ENCODE assay signal across 17 mouse cellular contexts in the genomic region with DNA sequence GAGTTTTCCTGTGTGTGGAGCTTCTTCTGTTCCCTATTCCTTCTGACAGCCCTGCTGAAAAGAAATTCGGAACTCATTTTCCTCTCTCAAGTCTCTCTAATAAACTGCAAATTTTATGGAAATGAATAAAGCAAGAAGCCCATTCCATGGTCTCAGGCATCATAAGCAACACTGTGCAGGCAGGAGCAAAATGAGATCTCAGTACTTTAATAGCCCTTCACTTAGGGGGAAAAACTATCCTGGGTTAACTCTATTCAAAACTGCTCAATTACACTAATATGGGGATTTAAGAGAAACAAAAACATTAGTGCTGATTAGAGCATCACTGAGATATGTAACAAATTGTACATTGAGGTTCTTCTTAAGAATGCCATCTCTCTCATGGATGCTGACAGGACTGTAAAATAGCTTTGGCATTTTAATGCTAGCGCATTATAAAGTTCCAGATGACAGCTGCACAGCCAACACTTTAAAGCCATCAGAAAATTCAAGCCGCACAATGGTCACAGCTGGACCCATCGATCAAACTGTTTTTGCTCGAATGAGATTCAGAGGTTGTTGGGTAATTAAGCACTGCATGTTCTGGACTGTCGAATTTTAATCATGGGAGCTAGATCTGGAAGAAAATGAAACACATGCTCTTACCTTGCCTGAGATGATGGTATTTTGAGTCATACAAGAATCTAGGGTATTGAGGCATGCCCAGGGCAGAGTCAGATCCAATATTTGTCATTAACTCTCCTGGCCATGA. TPM values are rescaled to one million over a fixed set of nuclear protein-coding genes. Genes with fewer than 3 reads are reported as not detected.
DNase-seq lines count a peak whose midpoint lies in the region; ATAC-seq lines count a peak whose summit lies in the region.
"Had no signal": no experiment of that assay in that cellular context is flagged by ENCODE, and none has a peak within 500 bp of the region (broad histone marks: within the 10 kb centered on the region; RNA-seq: fewer than 3 reads in every experiment).

No protein-coding gene starts in this region.

- intact Hi-C loops in left cerebral cortex, postnatal 10 days (cut with DNase I): loop anchor here (10.0 kb wide), 1 partner anchor 106 kb away; no protein-coding TSS in a partner anchor

- WGBS in forebrain, embryonic 11.5 days: 54% methylated on average over 6 of the region's 6 CpGs
- 69% methylated on average over 6 of the region's 6 CpGs for WGBS in forebrain, embryonic 10.5 days
- WGBS in hindbrain, embryonic 12.5 days: 36% methylated on average over 6 of the region's 6 CpGs
- WGBS in heart, embryonic 10.5 days: 84% methylated on average over 6 of the region's 6 CpGs

- H3K27ac ChIP-seq in forebrain, embryonic 11.5 days (ENCODE audit: low read depth, low read length): no peak overlapping the region
- H3K27ac ChIP-seq in forebrain, embryonic 10.5 days: no peak overlapping the region
- peak overlapping the region; percentile 40; the same call in 1 of the 2 replicates for H3K27ac ChIP-seq in hindbrain, embryonic 12.5 days
- no peak overlapping the region for H3K27ac ChIP-seq in heart, embryonic 10.5 days
- H3K27ac ChIP-seq: gastrocnemius, adult 2 months; limb, embryonic 12.5 days; midbrain, embryonic 15.5 days; stomach, embryonic 15.5 days had no signal

- H3K27me3 ChIP-seq in forebrain, embryonic 11.5 days (ENCODE audit: control insufficient read depth, insufficient read depth, low read length): no peaks in the 10 kb centered on the region
- no peaks in the 10 kb centered on the region for H3K27me3 ChIP-seq in forebrain, embryonic 10.5 days (ENCODE audit: poor library complexity, severe bottlenecking)
- no peaks in the 10 kb centered on the region for H3K27me3 ChIP-seq in hindbrain, embryonic 12.5 days
- no peaks in the 10 kb centered on the region for H3K27me3 ChIP-seq in heart, embryonic 10.5 days (ENCODE audit: insufficient read depth, poor library complexity, severe bottlenecking)
- H3K27me3 ChIP-seq: limb, embryonic 12.5 days; midbrain, embryonic 15.5 days; stomach, embryonic 15.5 days had no signal

- H3K36me3 ChIP-seq in forebrain, embryonic 11.5 days (ENCODE audit: control insufficient read depth, insufficient read depth, low read length): no peaks in the 10 kb centered on the region
- H3K36me3 ChIP-seq in forebrain, embryonic 10.5 days (replicated peaks): no peaks in the 10 kb centered on the region
- no peaks in the 10 kb centered on the region for H3K36me3 ChIP-seq in hindbrain, embryonic 12.5 days
- H3K36me3 ChIP-seq in heart, embryonic 10.5 days: no peaks in the 10 kb centered on the region
- H3K36me3 ChIP-seq: limb, embryonic 12.5 days; midbrain, embryonic 15.5 days; stomach, embryonic 15.5 days had no signal

- DNase-seq in forebrain, embryonic 11.5 days (ENCODE audit: low spot score): no peak
- DNase-seq in forebrain, embryonic 10.5 days (ENCODE audit: extremely low spot score, low spot score): no peak
- peak; percentile 47 for DNase-seq in retina, embryonic 14.5 days (ENCODE audit: low spot score)
- DNase-seq in retina, postnatal 1 day: no peak
- DNase-seq in left cerebral cortex, postnatal 10 days (ENCODE audit: extremely low spot score in 1 of 2, low spot score in 2 of 2): no peak
- DNase-seq in heart, embryonic 10.5 days (ENCODE audit: low spot score): no peak
- no peak for DNase-seq in heart, adult 9 months (ENCODE audit: low spot score in 2 of 2)
- DNase-seq: B cell, adult 2 months; cerebellum, adult 9-11 months; gastrocnemius, adult 2 months; heart, adult 18-20 months; liver, postnatal 0 days; spleen, adult 18-20 months had no signal

- H3K4me2 ChIP-seq in forebrain, embryonic 11.5 days (ENCODE audit: low read depth, low read length, severe bottlenecking): no peak overlapping the region
- no peak overlapping the region for H3K4me2 ChIP-seq in hindbrain, embryonic 12.5 days (replicated peaks)
- H3K4me2 ChIP-seq: limb, embryonic 12.5 days; midbrain, embryonic 15.5 days; stomach, embryonic 15.5 days had no signal

- no peak overlapping the region for H3K9ac ChIP-seq in forebrain, embryonic 11.5 days (ENCODE audit: low read length)
- no peak overlapping the region for H3K9ac ChIP-seq in hindbrain, embryonic 12.5 days
- H3K9ac ChIP-seq: limb, embryonic 12.5 days; liver, postnatal 0 days; midbrain, embryonic 15.5 days; stomach, embryonic 15.5 days had no signal

- no peaks in the 10 kb centered on the region for H3K9me3 ChIP-seq in forebrain, embryonic 11.5 days (ENCODE audit: control insufficient read depth, low read length)
- H3K9me3 ChIP-seq in forebrain, embryonic 10.5 days: no peaks in the 10 kb centered on the region
- no peaks in the 10 kb centered on the region for H3K9me3 ChIP-seq in hindbrain, embryonic 12.5 days (replicated peaks)
- no peaks in the 10 kb centered on the region for H3K9me3 ChIP-seq in heart, embryonic 10.5 days
- H3K9me3 ChIP-seq: limb, embryonic 12.5 days; midbrain, embryonic 15.5 days; stomach, embryonic 15.5 days had no signal

- ATAC-seq in forebrain, embryonic 11.5 days (replicated peaks; ENCODE audit: low FRiP score): peak; percentile 74
- peak; percentile 73 for ATAC-seq in hindbrain, embryonic 12.5 days (ENCODE audit: low FRiP score)
- ATAC-seq: liver, postnatal 0 days; midbrain, embryonic 15.5 days had no signal

- no peak overlapping the region for H3K4me3 ChIP-seq in forebrain, embryonic 11.5 days (ENCODE audit: low read depth, low read length)
- no peak overlapping the region for H3K4me3 ChIP-seq in forebrain, embryonic 10.5 days
- no peak overlapping the region for H3K4me3 ChIP-seq in hindbrain, embryonic 12.5 days
- H3K4me3 ChIP-seq in heart, embryonic 10.5 days: no peak overlapping the region
- H3K4me3 ChIP-seq: gastrocnemius, adult 2 months; limb, embryonic 12.5 days; midbrain, embryonic 15.5 days; stomach, embryonic 15.5 days had no signal

- no peaks in the 10 kb centered on the region for H3K4me1 ChIP-seq in forebrain, embryonic 11.5 days (replicated peaks; ENCODE audit: control insufficient read depth, insufficient read depth, low read length)
- peaks cover 12% of the 10 kb centered on the region; the same call in 1 of the 2 replicates for H3K4me1 ChIP-seq in forebrain, embryonic 10.5 days
- peaks cover 7% of the 10 kb centered on the region; the same call in 1 of the 2 replicates for H3K4me1 ChIP-seq in hindbrain, embryonic 12.5 days
- H3K4me1 ChIP-seq in heart, embryonic 10.5 days: no peaks in the 10 kb centered on the region
- H3K4me1 ChIP-seq: limb, embryonic 12.5 days; midbrain, embryonic 15.5 days; stomach, embryonic 15.5 days had no signal

RNA-seq across cellular contexts. Expression of gene Ctso, which starts 21.9 kb away (rescaled TPM):
- polyA plus RNA-seq in forebrain, embryonic 11.5 days (2014; fragmentation: Nextera tagmentation; extraction: Ambion mirVana): 5.2 and 5.8 TPM in 2 replicates
- polyA plus RNA-seq in forebrain, embryonic 10.5 days (2016; fragmentation: Nextera tagmentation; extraction: Ambion mirVana): 3.0 and 3.3 TPM in 2 replicates
- 10.6 and 11.0 TPM in 2 replicates for polyA plus RNA-seq in hindbrain, embryonic 12.5 days (2016; fragmentation: Nextera tagmentation; extraction: Ambion mirVana)
- 10 to 100 TPM; 10.6 to 10.7 TPM for total RNA-seq in left cerebral cortex, postnatal 10 days (2021)
- polyA plus RNA-seq in heart, embryonic 10.5 days (2016; fragmentation: Nextera tagmentation; extraction: Ambion mirVana): 10.1 and 15.9 TPM in 2 replicates
